Mouse (Mus musculus) small intestine, adult 2 months (tissue): ENCODE data around the gene Gtf2h3.

Experiments
- CTCF ChIP-seq: fragments of 200-500 bp; IDR thresholded peaks from 2 replicates; pipeline ENCODE4 v1.5.1; 2012; ENCODE audit warnings: low read depth, mild to moderate bottlenecking, control low read depth, inconsistent platforms, low read length, moderate library complexity, mixed read lengths; ENCODE audit not compliant: insufficient replicate concordance, insufficient read length; ENCODE audit errors: extremely low read depth
- POLR2A ChIP-seq: fragments of 200-500 bp; IDR thresholded peaks from 2 replicates; pipeline ENCODE4 v1.6.1; 2012; ENCODE audit warnings: low read depth, mild to moderate bottlenecking, control low read depth, inconsistent platforms, low read length, moderate library complexity

DNA sequence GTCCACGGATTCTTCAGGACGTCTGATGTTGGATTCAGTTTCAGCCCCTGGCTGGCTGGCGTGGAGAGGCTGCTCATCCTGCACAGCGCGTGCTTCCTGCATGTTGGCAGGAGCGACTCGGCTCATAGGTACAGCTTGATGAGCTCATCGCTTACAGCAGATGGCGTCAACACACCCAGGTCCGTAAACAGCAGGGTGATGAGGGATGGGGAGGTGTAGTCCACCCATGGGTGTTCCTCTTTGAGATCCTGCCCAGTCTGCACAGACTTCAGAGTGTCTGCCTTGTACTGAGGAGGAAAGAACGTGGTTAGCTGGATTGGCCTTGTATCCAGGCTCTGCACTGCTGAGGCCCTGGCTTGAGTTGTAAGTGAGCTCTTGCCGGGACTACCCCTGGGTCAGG, 7.9 kb upstream of the Gtf2h3 start:
- no peak for TF ChIP-seq POLR2A
- TF ChIP-seq CTCF = no peak
